Mouse (Mus musculus) cerebellum, adult 2 months (tissue): ENCODE measurements around the gene Tbc1d10b. TPM values are rescaled to one million over a fixed set of nuclear protein-coding genes. Genes with fewer than 3 reads are reported as not detected.

Experiments
- DNase-seq, 2 experiments: peaks; one replicate each; pipeline ENCODE4 v3.0.0; 2021
- H3K27ac ChIP-seq: fragments of 200-500 bp; 2 replicates; pipeline ENCODE4 v1.5.1; 2012; ENCODE audit warnings: low read length, control low read depth, inconsistent platforms; ENCODE audit not compliant: insufficient read depth
- H3K27me3 ChIP-seq: fragments of 200-500 bp; 2 replicates; pipeline ENCODE4 v1.6.1; 2012; ENCODE audit warnings: inconsistent platforms, mild to moderate bottlenecking, low read length, moderate library complexity; ENCODE audit not compliant: control insufficient read depth, insufficient read depth
- H3K4me1 ChIP-seq: fragments of 200-500 bp; 2 replicates; pipeline ENCODE4 v1.6.1; 2011; ENCODE audit warnings: low read length; ENCODE audit not compliant: control insufficient read depth, insufficient read depth
- H3K4me3 ChIP-seq: fragments of 200-500 bp; replicated peaks from 2 replicates; pipeline ENCODE3; 2011; ENCODE audit warnings: mild to moderate bottlenecking, low read depth, low read length, control low read depth; ENCODE audit not compliant: insufficient read depth
- CTCF ChIP-seq: fragments of 200-500 bp; IDR thresholded peaks from 2 replicates; pipeline ENCODE4 v1.5.1; 2011; ENCODE audit warnings: low read depth, mild to moderate bottlenecking, control low read depth, low read length, moderate library complexity, borderline replicate concordance; ENCODE audit not compliant: insufficient read depth
- POLR2A ChIP-seq: fragments of 200-500 bp; IDR thresholded peaks from 2 replicates; pipeline ENCODE4 v1.6.1; 2011; ENCODE audit warnings: low read length, control low read depth, borderline replicate concordance; ENCODE audit not compliant: insufficient read depth
- WGBS: fragments of 180-500 bp; shearing (Covaris S2); methylation state at CpG from one replicate; pipeline ENCODE4 v1.1.7; 2018; 5-methylcytosine and 5-hydroxymethylcytosine counted together
- polyA plus RNA-seq: library from polyadenylated mRNA; depleted of rRNA; stranded (reverse); fragments of >200 nt; gene quantifications from 2 replicates; pipeline ENCODE4 v1.2.3, GENCODE M21; 2012

The Tbc1d10b gene
- polyA plus RNA-seq, 1 experiment = 83.9 TPM

DNA sequence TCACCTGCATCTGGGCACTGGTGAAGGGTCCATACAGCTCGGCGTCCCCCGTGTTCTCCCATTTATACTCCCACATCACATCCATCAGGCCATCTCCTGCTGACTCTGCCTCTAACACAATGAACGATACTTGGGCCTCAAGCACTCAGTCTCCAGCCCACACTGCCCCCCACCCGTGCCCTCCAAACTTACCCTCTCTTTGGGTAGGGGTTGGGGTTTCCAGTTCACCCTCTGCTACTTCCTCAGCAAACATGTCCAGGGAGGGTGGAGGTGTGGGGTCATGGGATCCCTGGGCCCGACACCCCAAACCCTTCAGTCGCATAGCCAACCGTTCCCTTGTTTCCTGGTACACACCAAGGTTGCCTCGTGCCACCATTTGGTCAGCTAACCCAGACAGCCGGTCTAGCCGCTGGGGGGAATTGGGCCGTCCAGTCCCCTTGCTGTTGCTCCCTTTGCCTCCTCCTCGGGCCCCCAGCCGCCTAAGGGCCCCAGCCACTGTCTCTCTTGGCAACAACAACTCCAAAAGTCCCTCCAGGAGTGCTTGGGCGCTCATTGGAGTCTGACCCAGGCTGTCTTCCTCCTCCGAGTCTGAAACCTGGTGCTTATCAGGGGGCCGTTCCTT, 14.1 kb downstream of the Tbc1d10b start:
- TF ChIP-seq POLR2A (no peak), CTCF (no peak)
- WGBS = 86% methylated on average over 17 of the region's 17 CpGs
- Histone ChIP-seq H3K4me1 (peaks cover 14% of the 10 kb centered on the region), H3K4me3 (no peak overlapping the region), H3K27ac (no peak overlapping the region), H3K27me3 (no peaks in the 10 kb centered on the region)
- no peak for DNase-seq

DNA sequence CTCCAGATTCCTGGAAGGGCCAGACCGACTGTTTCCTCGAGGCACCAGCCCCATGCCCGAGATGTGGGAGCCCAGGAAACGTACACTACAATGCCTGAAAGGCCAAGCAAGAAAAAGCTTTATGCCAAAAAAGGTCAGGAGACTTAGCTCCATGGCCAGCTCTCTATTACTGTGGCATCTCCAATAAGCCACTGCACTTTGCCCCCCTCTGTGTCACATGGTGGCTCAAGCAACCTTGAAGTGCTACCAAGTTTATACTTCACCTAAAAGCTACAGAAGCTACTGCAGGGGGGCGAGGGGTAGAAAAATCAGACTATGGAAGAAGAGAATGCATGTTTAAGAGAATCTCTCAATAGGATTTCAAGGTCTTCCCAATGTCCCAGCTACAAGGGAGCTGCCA, 15.3 kb downstream of the Tbc1d10b start:
- Histone ChIP-seq H3K27ac (no peak overlapping the region), H3K4me1 (peaks cover 14% of the 10 kb centered on the region), H3K4me3 (no peak overlapping the region), H3K27me3 (no peaks in the 10 kb centered on the region)
- no peak for DNase-seq
- TF ChIP-seq POLR2A (no peak), CTCF (no peak)
- WGBS = 93% methylated on average over 5 of the region's 5 CpGs

- Histone ChIP-seq H3K4me3 (no peak overlapping the region), H3K27me3 (no peaks in the 10 kb centered on the region), H3K4me1 (peaks cover 10% of the 10 kb centered on the region), H3K27ac (no peak overlapping the region)
- DNase-seq = no peak
- no peak for TF ChIP-seq POLR2A
- no peak for TF ChIP-seq CTCF
- 81% methylated on average over 6 of the region's 6 CpGs for WGBS
Observed at GRCm38 (mm10) chr7:127190672-127191071, 17.6 kb downstream of the Tbc1d10b start.

- 80% methylated on average over 17 of the region's 17 CpGs for WGBS
- TF ChIP-seq CTCF = no peak
- no peak for TF ChIP-seq POLR2A
Observed at GRCm38 (mm10) chr7:127188305-127189276, 19.7 kb downstream of the Tbc1d10b start.

DNA sequence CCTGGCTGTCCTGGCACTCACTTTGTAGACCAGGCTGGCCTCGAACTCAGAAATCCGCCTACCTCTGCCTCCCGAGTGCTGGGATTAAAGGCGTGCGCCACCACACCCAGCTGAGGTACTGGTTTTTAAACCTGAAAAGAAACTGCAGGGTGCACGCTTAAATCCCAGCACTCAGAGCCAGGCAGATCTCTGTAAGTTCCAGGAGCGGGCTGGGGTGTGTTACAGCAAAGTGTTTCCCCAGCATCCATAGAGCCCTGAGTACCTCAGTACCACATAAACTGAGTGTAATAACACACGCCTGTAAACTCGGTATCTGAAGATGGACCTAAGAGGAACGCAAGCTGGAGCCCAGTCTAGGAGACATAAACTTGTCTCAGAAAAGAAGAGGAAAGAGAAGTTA, 20.9 kb downstream of the Tbc1d10b start:
- no peaks in the 10 kb centered on the region for H3K4me1 ChIP-seq
- TF ChIP-seq CTCF (no peak), POLR2A (no peak)

More at GRCm38 (mm10) chr7:127188305-127189276, 19.7 kb downstream of the Tbc1d10b start:
- H3K27ac ChIP-seq = no peak overlapping the region
- no peak for DNase-seq
- H3K4me1 ChIP-seq = no peaks in the 10 kb centered on the region
- H3K27me3 ChIP-seq = no peaks in the 10 kb centered on the region
- H3K4me3 ChIP-seq = no peak overlapping the region

DNA sequence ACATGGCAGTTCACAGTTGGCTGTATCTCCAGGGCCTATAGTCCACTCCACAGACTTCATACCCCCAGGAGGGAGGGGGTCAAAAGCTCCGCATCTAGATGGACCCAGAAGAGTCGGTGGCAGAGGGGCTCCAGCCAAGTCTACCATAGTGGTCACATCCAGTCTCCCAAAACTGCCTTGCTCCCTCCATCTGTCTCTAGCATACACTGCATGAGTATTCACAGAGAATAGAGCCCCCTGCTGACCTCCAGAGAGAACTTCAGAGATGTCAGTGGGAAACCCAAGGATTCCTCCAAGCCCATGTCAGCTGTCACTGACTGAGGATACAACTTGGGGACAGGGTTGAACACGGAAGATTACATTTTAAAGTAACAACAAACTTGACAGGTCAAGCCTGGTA, 22.7 kb downstream of the Tbc1d10b start:
- TF ChIP-seq CTCF = no peak
- no peak for TF ChIP-seq POLR2A
- H3K4me1 ChIP-seq = no peaks in the 10 kb centered on the region
- no peak overlapping the region for H3K4me3 ChIP-seq
- 42% methylated on average over 3 of the region's 3 CpGs for WGBS
- DNase-seq = no peak
- no peaks in the 10 kb centered on the region for H3K27me3 ChIP-seq
- no peak overlapping the region for H3K27ac ChIP-seq

More for the DNA sequence above, 20.9 kb downstream of the Tbc1d10b start:
- H3K4me3 ChIP-seq = no peak overlapping the region
- no peaks in the 10 kb centered on the region for H3K27me3 ChIP-seq
- 70% methylated on average over 10 of the region's 10 CpGs for WGBS
- no peak for DNase-seq
- H3K27ac ChIP-seq = no peak overlapping the region

- Histone ChIP-seq H3K4me1 (no peaks in the 10 kb centered on the region), H3K4me3 (no peak overlapping the region), H3K27me3 (no peaks in the 10 kb centered on the region), H3K27ac (no peak overlapping the region)
- DNase-seq = no peak
- TF ChIP-seq POLR2A (no peak), CTCF (no peak)
- WGBS = 42% methylated on average over 1 of the region's 1 CpGs
Observed at GRCm38 (mm10) chr7:127184720-127185119, 23.5 kb downstream of the Tbc1d10b start.
